Mouse (Mus musculus): ENCODE measurements around the gene Bhlha9.

DNA sequence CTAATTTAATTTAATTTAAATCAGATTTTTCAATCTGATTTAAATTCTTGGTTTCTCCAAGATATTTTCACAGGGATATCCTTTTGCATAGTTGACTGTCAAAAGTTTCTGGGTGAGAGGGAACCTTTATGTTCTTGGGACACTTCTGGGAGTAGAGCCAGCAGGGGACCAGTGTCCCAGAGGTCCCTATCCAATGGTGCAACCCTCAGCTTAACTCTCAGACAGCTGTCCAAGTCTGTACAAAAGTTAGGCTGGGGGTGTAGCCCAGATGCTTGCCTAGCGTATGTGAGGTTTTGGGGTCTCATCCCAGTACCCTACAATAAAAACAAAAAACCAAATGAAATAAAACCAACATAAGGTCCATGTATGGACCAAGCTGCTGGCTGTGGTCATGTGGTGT is 35.8 kb downstream of the Bhlha9 start:
- no peak for TF ChIP-seq UBTF (IDR thresholded peaks at IDR 0.05; ENCODE audit: borderline replicate concordance, insufficient read depth, low read depth, low read length)
- no peak for TF ChIP-seq ELF1 (IDR thresholded peaks at IDR 0.05; ENCODE audit: low read depth, low read length)
- no peak for TF ChIP-seq CTCF (IDR thresholded peaks at IDR 0.05 in 2 of 3, conservative IDR thresholded peaks at IDR 0.05 in 1 of 3; ENCODE audit: control insufficient read depth in 1 of 3, insufficient read depth in 1 of 3, low read depth in 2 of 3, low read length in 3 of 3, poor library complexity in 1 of 3, severe bottlenecking in 1 of 3)
- TF ChIP-seq HCFC1 (IDR thresholded peaks at IDR 0.05; ENCODE audit: low read depth, low read length) = no peak
- no peak for TF ChIP-seq SIN3A (IDR thresholded peaks at IDR 0.05; ENCODE audit: low read length)
- no peak for TF ChIP-seq MEF2A (IDR thresholded peaks at IDR 0.05; ENCODE audit: extremely low read depth, insufficient replicate concordance, low read depth, low read length, poor library complexity, severe bottlenecking)
- TF ChIP-seq RAD21 (IDR thresholded peaks at IDR 0.05; ENCODE audit: low read depth, low read length) = no peak

Data from MEL (cell line).